Mouse (Mus musculus) forebrain, embryonic 15.5 days (tissue): Measurements from ENCODE around the gene Snx13. TPM values are rescaled to one million over a fixed set of nuclear protein-coding genes. Genes with fewer than 3 reads are reported as not detected.

Experiments used
- ATAC-seq: fragments of 200-750 bp; cut with Nextera tagmentation; replicated peaks from 2 replicates; pipeline ENCODE4 v1.8.0; 2017; ENCODE audit warnings: mild to moderate bottlenecking, moderate TSS enrichment, moderate library complexity
- H3K27ac ChIP-seq: fragments of 300-500 bp; sonication (generic); replicated peaks from 2 replicates; pipeline ENCODE4 v1.5.1; 2015; ENCODE audit warnings: mild to moderate bottlenecking, inconsistent platforms
- H3K27me3 ChIP-seq: fragments of 300-500 bp; sonication (generic); 2 replicates; pipeline ENCODE4 v1.6.1; 2015; ENCODE audit warnings: inconsistent platforms
- H3K36me3 ChIP-seq: fragments of 300-500 bp; sonication (generic); 2 replicates; pipeline ENCODE4 v1.6.1; 2015; ENCODE audit warnings: mild to moderate bottlenecking, inconsistent platforms
- H3K4me1 ChIP-seq: fragments of 300-500 bp; sonication (generic); 2 replicates; pipeline ENCODE4 v1.6.1; 2015; ENCODE audit warnings: inconsistent platforms
- H3K4me2 ChIP-seq: fragments of 300-500 bp; sonication (generic); replicated peaks from 2 replicates; pipeline ENCODE4 v1.6.1; 2015; ENCODE audit warnings: mild to moderate bottlenecking, inconsistent platforms
- H3K4me3 ChIP-seq: fragments of 300-500 bp; sonication (generic); 2 replicates; pipeline ENCODE4 v1.5.1; 2015; ENCODE audit warnings: mild to moderate bottlenecking, inconsistent platforms
- H3K9ac ChIP-seq: fragments of 300-500 bp; sonication (generic); replicated peaks from 2 replicates; pipeline ENCODE4 v1.6.1; 2015; ENCODE audit warnings: mild to moderate bottlenecking, inconsistent platforms
- H3K9me3 ChIP-seq: fragments of 300-500 bp; sonication (generic); 2 replicates; pipeline ENCODE4 v1.6.1; 2016; ENCODE audit warnings: inconsistent platforms
- WGBS: fragments of 180-500 bp; shearing (Covaris S2); methylation state at CpG from one replicate; pipeline ENCODE4 v1.1.7; 2015; ENCODE audit warnings: mixed read lengths; 5-methylcytosine and 5-hydroxymethylcytosine counted together
- microRNA counts: library from miRNA; unstranded; fragments of <30 nt; microRNA quantifications from one replicate; lab custom pipeline; 2016
- microRNA-seq: library from miRNA; unstranded; fragments of <30 nt; microRNA quantifications from one replicate; pipeline ENCODE4, GENCODE M21; 2016
- polyA plus RNA-seq: library from polyadenylated mRNA; unstranded; fragments of >200 nt; fragmentation: Nextera tagmentation; extraction: Ambion mirVana; gene quantifications from 2 replicates; pipeline ENCODE4 v1.2.1, GENCODE M21; 2015

Gene Snx13
- polyA plus RNA-seq, 1 experiment from 2014 or later: 32.1 TPM

DNA sequence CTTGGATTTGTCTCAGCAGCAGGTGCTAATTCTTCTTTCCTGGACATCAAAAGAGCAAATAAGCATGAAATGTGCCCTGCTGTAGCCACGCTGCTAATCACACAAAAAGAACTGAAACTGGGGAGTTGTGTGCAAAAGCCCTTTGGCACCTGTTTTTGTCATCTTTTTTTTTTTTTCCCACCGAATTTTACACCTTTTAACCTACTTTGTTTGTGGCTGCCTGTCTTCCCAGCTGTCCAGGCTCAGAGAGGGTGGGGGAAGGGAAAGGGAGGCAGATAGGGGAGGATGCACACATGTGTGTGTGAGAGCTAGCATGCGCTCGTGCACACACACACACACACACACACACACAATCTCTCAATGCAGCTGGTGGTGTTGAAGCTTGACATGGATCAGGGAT is 110.3 kb downstream of the Snx13 start:
- WGBS: 61% methylated on average over 4 of the region's 4 CpGs
- no peaks in the 10 kb centered on the region for H3K36me3 ChIP-seq
- no peak overlapping the region for H3K27ac ChIP-seq
- H3K4me1 ChIP-seq: no peaks in the 10 kb centered on the region
- no peak overlapping the region for H3K4me3 ChIP-seq
- no peaks in the 10 kb centered on the region for H3K27me3 ChIP-seq
- H3K9ac ChIP-seq: no peak overlapping the region
- ATAC-seq: no peak
- H3K4me2 ChIP-seq: no peak overlapping the region
- no peaks in the 10 kb centered on the region for H3K9me3 ChIP-seq

DNA sequence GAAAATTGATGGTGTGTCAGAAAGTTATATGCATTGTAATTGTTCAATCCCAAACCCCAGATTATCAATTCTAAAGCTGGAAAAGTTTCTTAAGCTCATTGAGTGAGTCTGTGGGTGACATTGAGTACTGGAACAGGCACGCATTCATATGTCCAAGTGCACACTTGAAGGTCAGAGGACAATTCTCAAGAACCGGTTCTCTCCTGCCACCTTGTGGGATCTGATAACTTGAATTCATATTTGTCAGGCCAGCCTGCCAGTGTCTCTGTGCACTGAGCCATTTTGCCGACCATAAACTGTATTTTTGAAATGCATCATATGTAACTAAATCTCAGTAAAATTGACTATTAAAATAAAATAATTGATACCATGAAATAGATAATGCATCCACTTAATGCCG is 114.7 kb downstream of the Snx13 start:
- 84% methylated on average over 4 of the region's 4 CpGs for WGBS
- ATAC-seq: no peak
- Histone ChIP-seq H3K27ac (no peak overlapping the region), H3K4me1 (no peaks in the 10 kb centered on the region), H3K9ac (no peak overlapping the region), H3K4me3 (no peak overlapping the region), H3K36me3 (no peaks in the 10 kb centered on the region), H3K27me3 (no peaks in the 10 kb centered on the region), H3K4me2 (no peak overlapping the region), H3K9me3 (no peaks in the 10 kb centered on the region)

DNA sequence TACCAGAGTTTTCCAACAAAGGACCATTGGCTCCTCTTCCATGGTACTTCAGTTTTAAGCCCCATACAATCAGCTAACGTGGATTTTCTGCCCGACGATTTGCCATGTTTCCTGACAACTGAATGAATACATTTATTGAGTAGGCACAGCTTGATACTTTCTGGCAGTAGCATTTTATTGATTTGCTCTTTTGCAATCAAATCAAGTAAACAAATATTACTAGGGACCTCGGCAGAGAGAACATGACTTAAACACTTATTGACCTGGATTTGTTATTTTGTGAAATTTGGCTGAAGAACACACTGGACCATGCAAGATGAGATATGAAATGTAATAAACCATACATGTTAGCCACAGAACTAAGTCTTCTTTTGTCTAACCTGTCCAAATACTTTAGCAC is 123.3 kb downstream of the Snx13 start:
- no peak overlapping the region for H3K27ac ChIP-seq
- H3K27me3 ChIP-seq: no peaks in the 10 kb centered on the region
- no peaks in the 10 kb centered on the region for H3K36me3 ChIP-seq
- no peaks in the 10 kb centered on the region for H3K9me3 ChIP-seq
- no peaks in the 10 kb centered on the region for H3K4me1 ChIP-seq
- H3K4me3 ChIP-seq: no peak overlapping the region
- no peak overlapping the region for H3K4me2 ChIP-seq
- no peak overlapping the region for H3K9ac ChIP-seq
- WGBS: 23% methylated on average over 4 of the region's 4 CpGs
- ATAC-seq: no peak

DNA sequence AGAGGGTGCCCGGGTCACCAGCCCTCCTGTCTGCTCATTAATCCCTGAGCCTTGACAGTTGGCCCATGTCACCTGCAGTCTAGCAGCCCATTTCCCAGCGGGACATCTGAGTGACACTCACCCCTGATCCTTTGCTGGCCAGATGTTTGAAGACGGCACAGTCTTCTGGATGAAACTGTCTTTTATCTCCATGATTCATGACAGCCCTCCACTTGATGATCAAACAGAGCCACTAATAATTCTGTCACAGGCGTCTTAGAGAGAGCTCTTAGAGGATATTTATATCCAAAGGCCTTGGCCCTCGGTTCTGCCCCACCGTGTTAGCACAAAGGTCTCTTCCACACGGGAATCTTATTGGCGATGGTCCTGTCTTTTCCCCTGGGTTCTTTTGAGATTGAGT is 129.0 kb downstream of the Snx13 start:
- no peak overlapping the region for H3K4me2 ChIP-seq
- no peak overlapping the region for H3K9ac ChIP-seq
- no peak overlapping the region for H3K27ac ChIP-seq
- no peak for ATAC-seq
- H3K9me3 ChIP-seq: no peaks in the 10 kb centered on the region
- no peaks in the 10 kb centered on the region for H3K27me3 ChIP-seq
- no peak overlapping the region for H3K4me3 ChIP-seq
- H3K36me3 ChIP-seq: no peaks in the 10 kb centered on the region
- no peaks in the 10 kb centered on the region for H3K4me1 ChIP-seq
- WGBS: 66% methylated on average over 8 of the region's 8 CpGs

DNA sequence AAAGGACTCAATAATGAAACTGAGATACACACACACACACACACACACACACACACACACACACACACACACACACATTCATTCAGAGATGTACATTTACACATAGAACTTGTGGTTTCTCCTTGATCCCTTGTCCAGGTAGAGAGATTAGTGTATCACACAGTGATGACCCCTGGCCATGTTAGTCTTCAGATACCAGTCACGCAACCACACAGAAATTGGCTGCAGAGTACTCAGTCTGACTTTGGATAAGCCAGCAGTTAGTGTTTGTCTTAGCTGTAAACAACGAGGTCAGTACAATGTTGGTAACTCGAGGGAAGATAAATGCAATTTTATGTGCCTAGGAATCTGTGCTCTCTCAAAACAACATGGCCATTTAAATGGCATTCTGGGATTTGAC is 129.6 kb downstream of the Snx13 start:
- H3K9me3 ChIP-seq: no peaks in the 10 kb centered on the region
- no peaks in the 10 kb centered on the region for H3K4me1 ChIP-seq
- no peak for ATAC-seq
- no peaks in the 10 kb centered on the region for H3K36me3 ChIP-seq
- no peak overlapping the region for H3K27ac ChIP-seq
- 54% methylated on average over 3 of the region's 3 CpGs for WGBS
- H3K4me3 ChIP-seq: no peak overlapping the region
- no peak overlapping the region for H3K9ac ChIP-seq
- no peaks in the 10 kb centered on the region for H3K27me3 ChIP-seq
- H3K4me2 ChIP-seq: no peak overlapping the region

DNA sequence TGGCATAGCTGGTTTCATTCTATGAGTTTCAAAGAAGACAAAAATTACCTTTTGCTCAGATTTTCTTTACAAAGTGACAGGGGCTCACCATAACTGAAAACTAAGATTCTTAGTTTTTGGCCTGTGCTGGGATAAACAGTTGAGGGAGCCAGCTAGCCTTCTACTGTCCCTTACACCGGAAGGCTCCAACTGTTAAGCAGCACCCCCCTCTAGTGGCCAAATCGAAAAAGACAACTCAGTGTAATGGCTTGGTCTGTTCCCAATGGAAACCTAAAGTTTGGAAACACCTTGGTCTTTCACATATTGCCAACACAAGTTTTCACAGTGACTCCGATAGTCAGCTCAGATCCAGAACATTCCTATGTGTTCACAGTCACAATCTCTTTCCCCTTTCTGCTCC is 135.7 kb downstream of the Snx13 start:
- peak; percentile 94 for ATAC-seq

DNA sequence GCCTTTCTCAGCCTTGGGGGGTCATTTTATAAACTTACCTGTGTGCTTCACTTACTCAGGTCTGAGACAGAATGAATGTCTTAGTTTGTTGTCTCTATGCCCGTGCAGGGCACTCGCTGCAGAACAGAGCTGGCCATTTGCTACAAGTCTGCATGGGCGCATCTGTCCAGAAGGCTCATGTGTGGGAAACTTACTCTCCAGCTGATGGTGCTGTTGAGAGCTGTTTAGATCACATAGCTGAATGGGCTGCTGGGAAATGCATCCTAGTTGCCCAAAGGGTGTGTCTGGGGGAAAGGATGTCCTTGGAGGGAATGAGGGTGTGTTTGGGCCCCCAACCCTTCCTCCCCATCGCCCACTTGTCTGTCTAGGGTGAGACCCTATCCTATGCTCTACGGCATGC is 137.3 kb downstream of the Snx13 start:
- Histone ChIP-seq H3K9me3 (no peaks in the 10 kb centered on the region), H3K4me1 (no peaks in the 10 kb centered on the region), H3K4me2 (no peak overlapping the region), H3K4me3 (no peak overlapping the region), H3K27ac (no peak overlapping the region), H3K9ac (no peak overlapping the region), H3K27me3 (no peaks in the 10 kb centered on the region), H3K36me3 (no peaks in the 10 kb centered on the region)
- no peak for ATAC-seq
- 77% methylated on average over 5 of the region's 5 CpGs for WGBS

More for the DNA sequence above, 135.7 kb downstream of the Snx13 start:
- no peaks in the 10 kb centered on the region for H3K4me1 ChIP-seq
- no peaks in the 10 kb centered on the region for H3K27me3 ChIP-seq
- H3K27ac ChIP-seq: no peak overlapping the region
- no peak overlapping the region for H3K4me2 ChIP-seq
- no peaks in the 10 kb centered on the region for H3K36me3 ChIP-seq
- H3K4me3 ChIP-seq: no peak overlapping the region
- H3K9ac ChIP-seq: no peak overlapping the region
- no peaks in the 10 kb centered on the region for H3K9me3 ChIP-seq
- WGBS: 13% methylated on average over 3 of the region's 3 CpGs

DNA sequence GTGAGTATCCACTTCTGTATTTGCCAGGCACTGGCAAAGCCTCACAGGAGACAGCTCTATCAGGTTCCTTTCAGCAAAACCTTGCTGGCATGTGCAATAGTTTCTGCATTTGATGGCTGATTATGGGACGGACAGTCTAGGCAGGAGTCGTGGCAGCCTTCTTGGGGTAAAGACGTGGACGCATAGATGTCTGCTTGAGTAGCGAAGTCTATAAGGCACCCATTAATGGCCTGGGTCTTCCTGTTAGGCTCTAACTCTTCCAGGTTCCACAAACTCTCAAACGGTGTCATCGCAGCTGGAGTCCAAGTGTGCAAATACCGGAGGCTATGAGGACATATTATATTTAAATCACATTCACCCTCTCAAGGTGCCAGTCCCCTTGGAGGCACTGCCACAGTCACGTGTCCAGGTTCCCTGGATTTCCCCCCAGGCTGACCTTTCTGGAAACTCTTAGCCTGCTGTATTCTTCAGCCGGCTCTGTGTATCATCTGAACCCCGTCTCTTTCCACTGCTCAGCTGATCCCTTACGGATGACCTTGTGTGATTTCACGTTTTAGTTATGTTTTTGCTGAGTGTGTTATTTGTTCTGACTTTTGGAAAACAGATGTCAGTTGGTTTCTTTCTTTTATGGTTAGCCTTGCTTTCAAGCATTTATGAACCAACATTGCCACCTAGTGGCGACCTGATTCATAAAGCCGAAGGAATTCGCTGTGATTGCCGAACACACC is 144.9 kb downstream of the Snx13 start:
- Histone ChIP-seq H3K4me1 (no peaks in the 10 kb centered on the region), H3K27me3 (no peaks in the 10 kb centered on the region), H3K4me2 (peak overlapping the region; percentile 40; the same call in 1 of the 2 replicates), H3K36me3 (no peaks in the 10 kb centered on the region), H3K9me3 (no peaks in the 10 kb centered on the region), H3K4me3 (peak overlapping the region; percentile 23; the same call in 1 of the 2 replicates), H3K27ac (no peak overlapping the region), H3K9ac (no peak overlapping the region)
- peak; percentile 76 for ATAC-seq
- WGBS: 54% methylated on average over 17 of the region's 17 CpGs

DNA sequence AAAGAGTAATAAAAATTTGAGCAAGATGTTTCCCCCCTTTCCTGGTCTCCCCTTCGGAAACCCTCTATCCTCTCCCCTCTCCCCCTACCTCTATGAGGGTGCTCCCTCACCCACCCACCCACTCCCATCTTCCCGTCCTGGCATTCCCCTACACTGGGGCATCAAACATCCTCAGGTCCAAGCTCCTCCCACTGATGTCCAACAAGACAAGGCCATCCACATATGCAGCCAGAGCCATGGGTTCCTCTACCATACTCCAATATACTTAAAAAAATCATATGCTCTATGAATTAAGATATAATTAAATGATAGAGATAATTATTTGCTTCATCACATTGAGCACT is 145.4 kb downstream of the Snx13 start:
- Histone ChIP-seq H3K4me2 (peak overlapping the region; percentile 40; the same call in 1 of the 2 replicates), H3K27me3 (no peaks in the 10 kb centered on the region), H3K36me3 (no peaks in the 10 kb centered on the region), H3K9me3 (no peaks in the 10 kb centered on the region), H3K4me1 (no peaks in the 10 kb centered on the region), H3K27ac (no peak overlapping the region), H3K4me3 (peak overlapping the region; percentile 23; the same call in 1 of the 2 replicates), H3K9ac (no peak overlapping the region)
- ATAC-seq: peak; percentile 82
- 11% methylated on average over 2 of the region's 2 CpGs for WGBS

MicroRNAs encoded within 50 kb of the gene (microRNA counts, 519-probe panel; counts per million panel counts)
- not detected for microRNA mmu-miR-680 (lab: Ali Mortazavi, UCI)

Small RNAs within 50 kb of the gene (microRNA-seq; reads per million reads assigned to microRNA genes)
- not detected for gene Mir680-3

Other genes with a start within 250 kb of the Snx13 start
- gene Hdac9, start 130.1 kb upstream of the Snx13 start, polyA plus RNA-seq: 13.1 and 15.9 TPM in 2 replicates
- gene Prps1l1, start 62.4 kb upstream of the Snx13 start, polyA plus RNA-seq: not detected in 2 replicates